Mouse (Mus musculus) liver, adult 2 months (tissue): ENCODE data around the gene Dph3. TPM values are rescaled to one million over a fixed set of nuclear protein-coding genes. Genes with fewer than 3 reads are reported as not detected.

Experiments used
- DNase-seq: peaks from one replicate; pipeline ENCODE4 v3.0.0-alpha.2; 2011; ENCODE audit warnings: low read depth, low spot score; ENCODE audit errors: extremely low read depth
- H3K27ac ChIP-seq: fragments of 200-500 bp; replicated peaks from 2 replicates; pipeline ENCODE4 v1.5.1; 2012; ENCODE audit warnings: low read depth, mild to moderate bottlenecking, control low read depth, inconsistent platforms, low read length; ENCODE audit not compliant: insufficient read depth
- H3K27me3 ChIP-seq: fragments of 200-500 bp; 2 replicates; pipeline ENCODE4 v1.6.1; 2012; ENCODE audit warnings: mild to moderate bottlenecking, moderate library complexity, low read length, inconsistent platforms; ENCODE audit not compliant: control insufficient read depth, insufficient read depth
- H3K36me3 ChIP-seq: fragments of 200-500 bp; 2 replicates; pipeline ENCODE4 v1.6.1; 2012; ENCODE audit warnings: low read length, inconsistent platforms; ENCODE audit not compliant: control insufficient read depth, insufficient read depth
- H3K4me1 ChIP-seq: fragments of 200-500 bp; 2 replicates; pipeline ENCODE4 v1.6.1; 2011; ENCODE audit warnings: low read length; ENCODE audit not compliant: control insufficient read depth, insufficient read depth
- H3K4me3 ChIP-seq: fragments of 200-500 bp; 2 replicates; pipeline ENCODE4 v1.5.1; 2011; ENCODE audit warnings: low read depth, mild to moderate bottlenecking, control low read depth, low read length, moderate library complexity; ENCODE audit not compliant: insufficient read depth
- H3K79me2 ChIP-seq: fragments of 200-500 bp; 2 replicates; pipeline ENCODE4 v1.6.1; 2012; ENCODE audit warnings: inconsistent platforms, mild to moderate bottlenecking, low read length, moderate library complexity; ENCODE audit not compliant: control insufficient read depth, insufficient read depth
- H3K9ac ChIP-seq: fragments of 200-500 bp; 2 replicates; pipeline ENCODE4 v1.6.1; 2012; ENCODE audit warnings: low read depth, mild to moderate bottlenecking, control low read depth, inconsistent platforms, low read length
- CTCF ChIP-seq: fragments of 200-500 bp; IDR thresholded peaks from 2 replicates; pipeline ENCODE4 v1.5.1; 2011; ENCODE audit warnings: low read depth, low read length, control low read depth
- POLR2A ChIP-seq: fragments of 200-500 bp; IDR thresholded peaks from 2 replicates; pipeline ENCODE4 v1.6.1; 2011; ENCODE audit warnings: low read length, control low read depth; ENCODE audit not compliant: insufficient read depth; ENCODE audit errors: extremely low read depth
- WGBS: fragments of 180-500 bp; shearing (Covaris S2); methylation state at CpG from one replicate; pipeline ENCODE4 v1.1.7; 2018; 5-methylcytosine and 5-hydroxymethylcytosine counted together
- polyA plus RNA-seq: library from polyadenylated mRNA; depleted of rRNA; stranded (reverse); fragments of >200 nt; gene quantifications from 2 replicates; pipeline ENCODE4 v1.2.3, GENCODE M21; 2012
- total RNA-seq: library from RNA; depleted of rRNA; stranded (reverse); fragments of >200 nt; gene quantifications from 2 replicates; pipeline ENCODE4 v1.2.3, GENCODE M21; 2014

Dph3 gene
- total and polyA plus RNA-seq, 2 experiments: 15.1 to 16.2 TPM

DNA sequence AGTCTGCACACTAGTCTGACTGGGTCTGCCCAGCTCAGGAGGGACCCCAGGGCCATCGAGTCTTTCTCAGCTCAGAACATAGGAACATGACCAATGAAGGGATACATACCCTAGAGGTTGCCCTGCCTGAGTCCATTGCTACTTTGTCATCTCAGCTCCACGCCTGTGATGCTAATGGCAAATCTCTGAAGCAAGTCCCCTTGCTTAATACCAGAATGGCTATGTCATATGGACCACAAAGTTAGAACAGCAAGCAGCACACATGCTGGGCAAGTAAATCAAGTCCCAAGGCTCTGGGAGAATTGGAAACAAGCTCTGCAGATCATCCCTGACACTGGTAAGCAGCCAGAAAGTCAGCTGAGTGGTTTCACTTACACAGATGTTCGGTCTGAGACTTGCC, 13.4 kb upstream of the Dph3 start:
- TF ChIP-seq CTCF: no peak
- no peak for TF ChIP-seq POLR2A
- Histone ChIP-seq H3K9ac (no peak overlapping the region), H3K36me3 (peaks cover 68% of the 10 kb centered on the region), H3K4me1 (peaks cover under 1% of the 10 kb centered on the region; the same call in 1 of the 2 replicates), H3K27me3 (no peaks in the 10 kb centered on the region), H3K27ac (no peak overlapping the region), H3K79me2 (no peaks in the 10 kb centered on the region), H3K4me3 (no peak overlapping the region)
- DNase-seq: no peak
- WGBS: 95% methylated on average over 3 of the region's 3 CpGs

DNA sequence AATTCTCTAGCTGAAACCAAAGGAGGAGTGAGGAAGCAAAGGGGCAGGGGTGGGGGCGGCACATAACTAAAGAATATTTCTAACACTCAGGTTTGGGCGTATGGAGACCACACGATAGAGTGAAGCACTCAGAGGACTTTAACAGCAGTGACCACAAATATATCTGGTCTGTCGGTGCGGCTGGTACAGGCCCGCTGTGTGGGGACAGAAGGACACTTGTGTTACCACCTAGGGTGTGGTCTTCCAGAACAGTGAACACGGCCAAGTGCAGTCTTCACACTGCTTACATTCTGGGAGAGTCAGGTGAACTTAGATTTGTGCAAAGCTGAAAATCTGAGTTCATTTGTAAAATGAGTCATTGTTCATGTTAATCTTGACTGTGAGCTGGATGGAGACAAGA, 12.2 kb upstream of the Dph3 start:
- peaks cover 63% of the 10 kb centered on the region for H3K36me3 ChIP-seq
- H3K79me2 ChIP-seq: no peaks in the 10 kb centered on the region
- H3K9ac ChIP-seq: no peak overlapping the region
- no peak for DNase-seq
- no peak overlapping the region for H3K27ac ChIP-seq
- TF ChIP-seq POLR2A (no peak), CTCF (no peak)
- H3K4me3 ChIP-seq: no peak overlapping the region
- 98% methylated on average over 7 of the region's 7 CpGs for WGBS
- no peaks in the 10 kb centered on the region for H3K27me3 ChIP-seq
- H3K4me1 ChIP-seq: peaks cover 8% of the 10 kb centered on the region

DNA sequence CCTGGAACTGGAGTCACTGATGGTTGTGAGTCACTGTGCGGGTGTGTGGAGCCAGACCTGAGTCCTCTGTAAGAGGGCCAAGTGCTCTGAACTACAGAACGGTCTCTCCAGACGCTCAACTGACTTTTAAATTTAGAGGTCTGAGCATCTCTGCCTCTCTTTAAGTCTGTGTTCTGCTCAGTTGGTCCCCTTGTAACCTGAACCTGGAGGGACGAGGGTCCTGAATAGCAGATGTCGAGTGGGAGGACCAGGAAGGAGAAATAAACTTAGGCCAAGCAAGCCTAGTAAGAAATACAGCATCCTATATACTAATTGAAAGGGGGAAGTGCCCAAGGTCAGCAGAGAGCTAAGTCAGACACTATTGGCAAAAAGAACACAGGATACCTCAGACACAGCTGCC, 11.2 kb upstream of the Dph3 start:
- H3K27ac ChIP-seq: no peak overlapping the region
- WGBS: 85% methylated on average over 5 of the region's 5 CpGs
- no peak for TF ChIP-seq POLR2A
- TF ChIP-seq CTCF: no peak
- peaks cover 56% of the 10 kb centered on the region for H3K36me3 ChIP-seq
- H3K79me2 ChIP-seq: no peaks in the 10 kb centered on the region
- H3K27me3 ChIP-seq: no peaks in the 10 kb centered on the region
- H3K9ac ChIP-seq: no peak overlapping the region
- peaks cover 11% of the 10 kb centered on the region for H3K4me1 ChIP-seq
- no peak overlapping the region for H3K4me3 ChIP-seq
- DNase-seq: no peak

DNA sequence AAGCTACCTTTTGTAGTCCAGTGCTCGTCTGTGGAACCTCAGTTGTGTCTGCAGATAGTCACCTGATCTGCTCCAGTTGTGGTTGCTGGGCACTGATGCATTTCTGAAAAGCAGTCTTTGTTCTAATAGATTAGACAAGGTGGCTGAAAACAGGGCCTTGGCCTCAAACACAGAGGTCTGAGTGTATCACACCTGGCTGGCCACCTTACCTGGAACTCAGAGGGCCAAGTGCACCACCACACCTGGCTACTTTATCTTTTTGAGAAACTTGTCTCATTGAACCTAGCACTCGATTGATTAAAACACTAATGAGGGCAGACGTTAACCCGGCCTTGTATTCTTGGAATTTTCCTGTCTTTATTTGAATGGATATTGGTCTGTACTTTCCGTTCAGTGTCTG, 10.1 kb upstream of the Dph3 start:
- peaks cover 11% of the 10 kb centered on the region for H3K4me1 ChIP-seq
- peaks cover 56% of the 10 kb centered on the region for H3K36me3 ChIP-seq
- no peak overlapping the region for H3K4me3 ChIP-seq
- WGBS: 69% methylated on average over 5 of the region's 5 CpGs
- no peak overlapping the region for H3K27ac ChIP-seq
- DNase-seq: no peak
- H3K27me3 ChIP-seq: no peaks in the 10 kb centered on the region
- H3K79me2 ChIP-seq: no peaks in the 10 kb centered on the region
- no peak for TF ChIP-seq CTCF
- TF ChIP-seq POLR2A: no peak
- no peak overlapping the region for H3K9ac ChIP-seq

DNA sequence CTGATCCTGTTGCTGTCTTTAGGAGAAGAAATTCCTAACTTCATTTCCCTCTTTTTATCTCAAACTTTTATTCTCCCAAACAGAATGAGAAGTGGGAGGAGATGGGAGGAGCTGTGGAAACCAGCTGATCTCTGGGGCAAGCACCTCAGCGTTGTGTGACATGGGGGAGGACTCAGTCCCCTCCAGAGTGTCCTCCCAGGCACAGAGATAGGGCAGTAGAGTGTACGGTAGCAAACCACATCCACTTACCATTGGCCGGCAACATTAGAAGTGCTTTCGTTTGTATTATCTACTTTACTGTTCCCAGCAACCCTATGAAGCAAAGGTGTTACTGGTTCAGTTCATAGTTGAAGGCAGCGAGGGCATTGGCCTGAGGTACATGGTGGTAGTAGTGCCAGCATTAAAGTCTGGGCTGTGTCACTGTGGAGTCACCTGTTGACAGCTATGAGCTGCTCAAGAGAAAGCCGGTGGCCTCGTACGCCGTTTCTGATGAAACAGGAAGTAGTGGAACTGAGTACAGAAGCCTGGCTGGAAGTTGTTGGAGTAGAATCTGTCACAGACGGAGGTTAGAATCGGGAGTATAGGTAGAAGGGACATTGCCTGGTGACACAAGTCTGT, 8.1 kb upstream of the Dph3 start:
- peak overlapping the region; percentile 31; the same call in 1 of the 2 replicates for H3K4me3 ChIP-seq
- no peaks in the 10 kb centered on the region for H3K27me3 ChIP-seq
- 27% methylated on average over 11 of the region's 11 CpGs for WGBS
- peak; percentile 80 for DNase-seq
- peak overlapping the region; percentile 80 for H3K27ac ChIP-seq
- peaks cover 38% of the 10 kb centered on the region for H3K36me3 ChIP-seq
- H3K9ac ChIP-seq: peak overlapping the region; percentile 48
- peaks cover 2% of the 10 kb centered on the region; the same call in 1 of the 2 replicates for H3K79me2 ChIP-seq
- peaks cover 13% of the 10 kb centered on the region for H3K4me1 ChIP-seq
- TF ChIP-seq POLR2A (no peak), CTCF (no peak)

DNA sequence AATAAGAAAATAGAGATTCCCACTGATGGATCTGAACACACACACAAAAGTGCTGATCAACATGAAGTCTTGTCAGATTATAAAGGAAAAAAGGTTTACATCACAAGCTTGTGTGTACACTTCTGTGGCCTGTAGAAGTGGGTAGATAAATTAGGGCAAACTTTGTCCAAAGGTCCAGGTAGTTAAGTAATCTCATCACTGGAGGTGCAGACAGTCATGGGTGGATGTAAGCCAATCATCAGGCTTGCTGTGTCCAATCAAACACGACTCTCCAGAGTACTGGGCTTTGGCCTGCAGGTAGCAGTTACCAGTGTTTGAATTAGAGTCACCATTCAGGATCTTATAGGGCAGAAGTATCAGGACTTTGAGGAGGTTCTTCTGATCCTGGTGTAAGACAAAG, 7.5 kb upstream of the Dph3 start:
- 24% methylated on average over 1 of the region's 1 CpGs for WGBS
- Histone ChIP-seq H3K4me3 (no peak overlapping the region), H3K79me2 (peaks cover 4% of the 10 kb centered on the region; the same call in 1 of the 2 replicates), H3K27ac (peak overlapping the region; percentile 80), H3K36me3 (peaks cover 33% of the 10 kb centered on the region), H3K27me3 (no peaks in the 10 kb centered on the region), H3K4me1 (peaks cover 15% of the 10 kb centered on the region), H3K9ac (no peak overlapping the region)
- DNase-seq: peak; percentile 96
- no peak for TF ChIP-seq CTCF
- TF ChIP-seq POLR2A: no peak
